Mouse (Mus musculus) hindbrain, embryonic 16.5 days (tissue): ENCODE measurements around the gene Cpne6. TPM values are rescaled to one million over a fixed set of nuclear protein-coding genes. Genes with fewer than 3 reads are reported as not detected.
A peak's percentile ranks its signal among the peaks of the same experiment; 100 is the strongest.

Experiments used
- ATAC-seq: fragments of 200-750 bp; cut with Nextera tagmentation; 2 replicates; pipeline ENCODE4 v1.8.0; 2017; ENCODE audit warnings: moderate TSS enrichment, moderate library complexity
- H3K27ac ChIP-seq: fragments of 300-500 bp; sonication (generic); 2 replicates; pipeline ENCODE4 v1.5.1; 2014; ENCODE audit warnings: low read depth, mild to moderate bottlenecking, control low read depth, low read length, moderate library complexity
- H3K27me3 ChIP-seq: fragments of 300-500 bp; sonication (generic); replicated peaks from 2 replicates; pipeline ENCODE4 v1.6.1; 2014; ENCODE audit warnings: low read length; ENCODE audit not compliant: control insufficient read depth, insufficient read depth
- H3K36me3 ChIP-seq: fragments of 300-500 bp; sonication (generic); 2 replicates; pipeline ENCODE4 v1.6.1; 2014; ENCODE audit warnings: mild to moderate bottlenecking, low read length, moderate library complexity, mixed read lengths; ENCODE audit not compliant: control insufficient read depth, insufficient read depth
- H3K4me1 ChIP-seq: fragments of 300-500 bp; sonication (generic); 2 replicates; pipeline ENCODE4 v1.6.1; 2014; ENCODE audit warnings: low read depth, low read length; ENCODE audit not compliant: control insufficient read depth, insufficient read depth
- H3K4me2 ChIP-seq: fragments of 300-500 bp; sonication (generic); 2 replicates; pipeline ENCODE4 v1.6.1; 2014; ENCODE audit warnings: mild to moderate bottlenecking, low read length, control low read depth, moderate library complexity
- H3K4me3 ChIP-seq: fragments of 300-500 bp; sonication (generic); 2 replicates; pipeline ENCODE4 v1.5.1; 2014; ENCODE audit warnings: mild to moderate bottlenecking, low read length, control low read depth, moderate library complexity
- H3K9ac ChIP-seq: fragments of 300-500 bp; sonication (generic); 2 replicates; pipeline ENCODE4 v1.6.1; 2014; ENCODE audit warnings: low read depth, mild to moderate bottlenecking, control low read depth, low read length, moderate library complexity
- H3K9me3 ChIP-seq: fragments of 300-500 bp; sonication (generic); 2 replicates; pipeline ENCODE4 v1.6.1; 2014; ENCODE audit warnings: mild to moderate bottlenecking, low read length, moderate library complexity; ENCODE audit not compliant: control insufficient read depth
- WGBS: fragments of 180-500 bp; shearing (Covaris S2); extraction: QIAGEN DNeasy Blood & Tissue Kit; methylation state at CpG from one replicate; pipeline ENCODE4 v1.1.7; 2014; 5-methylcytosine and 5-hydroxymethylcytosine counted together
- polyA plus RNA-seq: library from polyadenylated mRNA; unstranded; fragments of >200 nt; fragmentation: Nextera tagmentation; extraction: Ambion mirVana; gene quantifications from 2 replicates; pipeline ENCODE4 v1.2.1, GENCODE M21; 2015

Gene Cpne6
- 10.2 and 11.7 TPM in 2 replicates for polyA plus RNA-seq

DNA sequence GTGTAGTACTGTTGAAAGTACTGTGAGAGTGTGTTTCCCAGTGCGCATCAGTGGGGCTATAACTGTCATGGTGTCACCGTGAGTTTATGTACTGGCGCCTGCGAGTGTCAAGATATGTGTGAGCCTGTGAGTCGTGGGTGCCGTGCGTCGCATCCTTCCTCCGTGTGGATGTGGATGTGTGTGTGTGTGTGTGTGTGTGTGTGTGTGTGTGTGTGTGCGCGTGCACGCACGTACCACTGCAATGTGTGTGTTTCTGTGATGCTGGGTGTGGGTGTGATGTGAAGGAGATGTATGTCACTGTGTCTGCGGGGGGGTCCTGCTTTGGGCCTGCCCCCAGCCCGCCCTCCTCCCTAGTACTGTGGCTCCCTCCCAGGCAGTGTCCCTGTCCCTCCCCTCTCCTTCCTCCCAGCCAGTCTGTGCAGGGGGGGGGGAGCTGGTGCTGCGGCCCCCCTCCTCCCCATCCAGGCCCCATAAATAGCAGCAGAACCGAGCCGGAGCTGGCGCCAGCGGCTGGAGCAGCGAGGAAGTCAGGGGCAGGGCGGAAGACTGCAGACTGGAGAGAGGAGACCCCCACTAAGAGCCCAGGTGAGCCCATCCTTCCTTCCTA lies at the start of gene Cpne6:
Cpne6 (plus strand) TSS at position 321 of the 607 bp plus-strand sequence.
- no peak within 1 kb of the TSS; the same call in 1 of the 2 replicates for H3K4me3 ChIP-seq
- WGBS, result 71% methylated on average over 21 of the region's 22 CpGs
- peak; percentile 22; the same call in 1 of the 2 replicates for ATAC-seq
- H3K4me2 ChIP-seq, result peak within 1 kb of the TSS; percentile 23; the same call in 1 of the 2 replicates
- peak within 1 kb of the TSS; percentile 55 for H3K9ac ChIP-seq
- H3K27ac ChIP-seq, result no peak within 1 kb of the TSS
- no peaks in the 10 kb centered on the region for H3K9me3 ChIP-seq
- peaks cover 8% of the 10 kb centered on the region for H3K36me3 ChIP-seq
- H3K4me1 ChIP-seq, result peaks cover 5% of the 10 kb centered on the region; the same call in 1 of the 2 replicates
- H3K27me3 ChIP-seq, result no peaks in the 10 kb centered on the region

DNA sequence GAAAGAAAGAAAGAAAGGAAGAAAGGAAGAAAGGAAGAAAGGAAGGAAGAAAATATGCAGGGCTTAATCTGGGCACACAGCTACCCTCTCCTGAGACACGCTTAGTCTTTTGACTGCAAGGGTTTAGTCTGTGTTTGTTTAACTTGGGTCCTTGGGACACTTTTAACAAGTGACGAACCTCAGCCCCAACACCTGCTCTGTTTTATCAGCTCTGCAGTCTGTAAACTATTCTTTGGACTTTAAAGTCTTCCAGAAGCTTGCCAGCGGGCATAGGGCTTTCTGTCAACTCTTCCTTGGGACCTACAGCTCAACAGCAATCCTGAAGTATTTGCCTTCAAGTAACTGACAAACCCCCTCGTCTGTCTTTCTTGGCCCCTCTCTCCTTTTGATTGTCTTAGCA lies 48.5 kb upstream of the Cpne6 start:
- 73% methylated on average over 4 of the region's 4 CpGs for WGBS

DNA sequence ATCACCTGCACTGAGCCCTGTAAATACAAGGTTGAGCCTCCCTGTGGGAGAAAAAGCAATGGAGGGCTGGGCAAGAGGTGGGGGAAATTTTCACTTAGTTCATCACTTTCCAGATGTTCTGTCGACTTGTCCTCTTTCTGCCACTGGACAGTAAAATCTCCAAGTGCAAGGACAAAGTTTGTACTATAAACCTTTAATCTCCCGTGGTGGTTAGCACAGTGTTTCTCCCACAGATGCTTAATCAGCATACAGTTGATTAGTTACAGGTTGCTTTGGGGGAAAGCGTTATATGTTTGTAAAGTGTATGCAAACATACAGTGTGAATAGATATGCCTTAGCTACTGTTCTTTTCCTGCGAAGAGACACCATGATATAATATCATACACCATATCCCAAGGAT lies 43.8 kb upstream of the Cpne6 start:
- no peak overlapping the region for H3K4me2 ChIP-seq
- no peak overlapping the region for H3K9ac ChIP-seq
- no peak for ATAC-seq
- H3K27me3 ChIP-seq, result no peaks in the 10 kb centered on the region
- no peaks in the 10 kb centered on the region for H3K9me3 ChIP-seq
- no peaks in the 10 kb centered on the region; the same call in 1 of the 2 replicates for H3K4me1 ChIP-seq
- H3K4me3 ChIP-seq, result no peak overlapping the region
- WGBS, result 85% methylated on average over 4 of the region's 4 CpGs
- H3K36me3 ChIP-seq, result no peaks in the 10 kb centered on the region
- no peak overlapping the region for H3K27ac ChIP-seq

More for the DNA sequence above, 48.5 kb upstream of the Cpne6 start:
- no peak for ATAC-seq
- Histone ChIP-seq H3K4me1 (no peaks in the 10 kb centered on the region), H3K4me2 (no peak overlapping the region), H3K4me3 (no peak overlapping the region), H3K9me3 (no peaks in the 10 kb centered on the region), H3K27me3 (no peaks in the 10 kb centered on the region), H3K36me3 (no peaks in the 10 kb centered on the region), H3K9ac (no peak overlapping the region), H3K27ac (no peak overlapping the region)

DNA sequence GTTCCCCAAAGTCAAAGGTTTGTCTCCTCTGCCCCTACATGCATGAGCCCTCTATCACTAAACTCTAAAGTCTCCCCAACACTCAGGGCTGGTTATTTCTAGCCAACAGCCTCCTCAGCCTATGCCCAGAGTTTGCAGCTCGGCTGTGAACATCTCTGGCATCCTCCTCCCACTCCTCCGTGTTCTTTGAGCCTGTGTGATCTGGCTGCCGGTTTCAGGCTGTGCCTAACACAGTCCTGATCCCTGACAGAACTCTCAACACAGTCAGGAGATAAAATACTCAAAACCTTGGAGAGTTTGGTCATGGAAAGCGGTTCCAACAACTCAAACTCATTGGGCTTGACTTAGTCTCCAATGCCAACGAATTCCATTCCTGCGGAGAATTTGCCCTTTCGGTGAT lies 43.1 kb upstream of the Cpne6 start:
- Histone ChIP-seq H3K4me2 (no peak overlapping the region), H3K27ac (no peak overlapping the region), H3K36me3 (no peaks in the 10 kb centered on the region), H3K9ac (no peak overlapping the region), H3K27me3 (no peaks in the 10 kb centered on the region), H3K9me3 (no peaks in the 10 kb centered on the region), H3K4me3 (no peak overlapping the region), H3K4me1 (no peaks in the 10 kb centered on the region; the same call in 1 of the 2 replicates)
- WGBS, result 85% methylated on average over 7 of the region's 7 CpGs
- no peak for ATAC-seq

GRCm38 (mm10) chr14:55468301-55468741 lies 41.9 kb upstream of the Cpne6 start:
- no peak overlapping the region for H3K4me3 ChIP-seq
- no peak overlapping the region for H3K9ac ChIP-seq
- 93% methylated on average over 2 of the region's 2 CpGs for WGBS
- no peak for ATAC-seq
- H3K4me1 ChIP-seq, result no peaks in the 10 kb centered on the region; the same call in 1 of the 2 replicates
- no peak overlapping the region for H3K4me2 ChIP-seq
- H3K27me3 ChIP-seq, result no peaks in the 10 kb centered on the region
- no peak overlapping the region for H3K27ac ChIP-seq
- no peaks in the 10 kb centered on the region for H3K36me3 ChIP-seq
- H3K9me3 ChIP-seq, result no peaks in the 10 kb centered on the region

- no peak for ATAC-seq
- WGBS, result 86% methylated on average over 2 of the region's 2 CpGs
Observed at GRCm38 (mm10) chr14:55469041-55469440, 41.2 kb upstream of the Cpne6 start.

DNA sequence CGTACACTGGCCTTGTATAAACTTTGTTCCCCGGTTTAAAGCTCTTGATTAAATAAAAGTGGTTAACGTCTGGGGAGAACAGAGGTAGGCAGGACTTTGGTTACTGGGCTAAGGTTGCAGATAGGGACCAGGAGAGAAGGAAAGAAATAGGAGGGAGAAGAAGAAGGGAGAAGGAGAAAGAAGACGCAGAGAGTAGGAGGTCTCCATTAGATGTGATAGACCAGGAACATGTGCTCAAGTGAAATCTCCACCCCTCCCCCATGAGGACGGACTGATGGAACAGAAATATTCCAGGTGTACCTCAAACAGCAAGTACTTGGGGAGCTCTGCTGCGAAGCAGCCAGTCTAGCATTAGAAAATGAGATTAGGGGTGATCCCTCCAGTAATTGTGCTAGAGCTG lies 40.4 kb upstream of the Cpne6 start:
- H3K27me3 ChIP-seq, result no peaks in the 10 kb centered on the region
- no peak for ATAC-seq
- no peak overlapping the region for H3K9ac ChIP-seq
- 87% methylated on average over 6 of the region's 6 CpGs for WGBS
- H3K4me3 ChIP-seq, result no peak overlapping the region
- H3K4me1 ChIP-seq, result no peaks in the 10 kb centered on the region; the same call in 1 of the 2 replicates
- H3K36me3 ChIP-seq, result no peaks in the 10 kb centered on the region
- no peak overlapping the region for H3K27ac ChIP-seq
- no peak overlapping the region for H3K4me2 ChIP-seq
- no peaks in the 10 kb centered on the region for H3K9me3 ChIP-seq

More at GRCm38 (mm10) chr14:55469041-55469440, 41.2 kb upstream of the Cpne6 start:
- Histone ChIP-seq H3K4me3 (no peak overlapping the region), H3K36me3 (no peaks in the 10 kb centered on the region), H3K9ac (no peak overlapping the region), H3K4me2 (no peak overlapping the region), H3K27me3 (no peaks in the 10 kb centered on the region), H3K27ac (no peak overlapping the region), H3K9me3 (no peaks in the 10 kb centered on the region), H3K4me1 (no peaks in the 10 kb centered on the region; the same call in 1 of the 2 replicates)

GRCm38 (mm10) chr14:55470806-55471205 lies 39.4 kb upstream of the Cpne6 start:
- Histone ChIP-seq H3K36me3 (no peaks in the 10 kb centered on the region), H3K27me3 (no peaks in the 10 kb centered on the region), H3K4me2 (0 out of 2 replicates have a peak overlapping the region, but pooled peaks have one; percentile 21), H3K27ac (no peak overlapping the region), H3K9ac (no peak overlapping the region), H3K4me1 (no peaks in the 10 kb centered on the region; the same call in 1 of the 2 replicates), H3K4me3 (no peak overlapping the region), H3K9me3 (no peaks in the 10 kb centered on the region)
- no peak for ATAC-seq
- 12% methylated on average over 10 of the region's 10 CpGs for WGBS

- Histone ChIP-seq H3K4me3 (no peak overlapping the region), H3K4me2 (no peak overlapping the region), H3K9me3 (no peaks in the 10 kb centered on the region), H3K27me3 (no peaks in the 10 kb centered on the region), H3K9ac (no peak overlapping the region), H3K36me3 (no peaks in the 10 kb centered on the region), H3K27ac (no peak overlapping the region), H3K4me1 (no peaks in the 10 kb centered on the region; the same call in 1 of the 2 replicates)
- no peak for ATAC-seq
- WGBS, result 58% methylated on average over 2 of the region's 2 CpGs
Observed at GRCm38 (mm10) chr14:55475654-55476053, 34.6 kb upstream of the Cpne6 start.
